Mouse (Mus musculus): ENCODE results near the gene Vmn2r91. TPM values are rescaled to one million over a fixed set of nuclear protein-coding genes. Genes with fewer than 3 reads are reported as not detected.
"Not testable (repeated sequence)": the region's sequence is repeated elsewhere in the genome, so short reads cannot be mapped to it uniquely, and the experiment has no call there.

Vmn2r91 gene
- total and polyA plus RNA-seq, 3 experiments = not detected

- not testable (repeated sequence) for DNase-seq (ENCODE audit: low read depth, low spot score)
Observed at GRCm38 (mm10) chr17:18161194-18161593, 76.4 kb downstream of the Vmn2r91 start.

More at GRCm38 (mm10) chr17:18161194-18161593, 76.4 kb downstream of the Vmn2r91 start:
- not testable (repeated sequence) for H3K27ac ChIP-seq (ENCODE audit: control insufficient read depth, low read depth, low read length); H3K9me3 ChIP-seq (replicated peaks; ENCODE audit: insufficient read depth, low read length); H3K27me3 ChIP-seq (ENCODE audit: control insufficient read depth in 1 of 2, insufficient read depth in 2 of 2, low read length in 2 of 2); H3K4me3 ChIP-seq (ENCODE audit: control insufficient read depth in 1 of 2, insufficient read depth in 1 of 2, low read depth in 2 of 2, low read length in 2 of 2); H3K4me1 ChIP-seq (ENCODE audit: control insufficient read depth in 1 of 2, insufficient read depth in 2 of 2, low read length in 2 of 2); H3K36me3 ChIP-seq (ENCODE audit: control insufficient read depth in 1 of 2, insufficient read depth in 2 of 2, low read length in 2 of 2); H3K79me2 ChIP-seq (ENCODE audit: control insufficient read depth, insufficient read depth, low read length, poor library complexity); H3K9ac ChIP-seq (ENCODE audit: control insufficient read depth, low read depth, low read length, poor library complexity, severe bottlenecking)

Other genes starting within 250 kb of the Vmn2r91 start
- not detected in 2 replicates for gene Has1, start 229.8 kb upstream of the Vmn2r91 start, total RNA-seq (2012; rRNA removed)
- gene Has1, start 229.8 kb upstream of the Vmn2r91 start, polyA plus RNA-seq (2012; ENCODE audit: insufficient read depth in 1 of 2, insufficient read length in 2 of 2, low read depth in 1 of 2, low replicate concordance in 2 of 2, missing spikeins in 1 of 2) = under 1 TPM in 1 of 2 experiments, not detected in 1; 0.13 TPM
- gene Fpr1, start 201.1 kb upstream of the Vmn2r91 start, total RNA-seq (2012; rRNA removed) = not detected in 2 replicates
- gene Fpr1, start 201.1 kb upstream of the Vmn2r91 start, polyA plus RNA-seq (2012; ENCODE audit: insufficient read depth in 1 of 2, insufficient read length in 2 of 2, low read depth in 1 of 2, low replicate concordance in 2 of 2, missing spikeins in 1 of 2) = not detected
- not detected in 2 replicates for gene Fpr2, start 197.2 kb upstream of the Vmn2r91 start, total RNA-seq (2012; rRNA removed)
- gene Fpr2, start 197.2 kb upstream of the Vmn2r91 start, polyA plus RNA-seq (2012; ENCODE audit: insufficient read depth in 1 of 2, insufficient read length in 2 of 2, low read depth in 1 of 2, low replicate concordance in 2 of 2, missing spikeins in 1 of 2) = not detected
- not detected in 2 replicates for gene Fpr3, start 197.2 kb upstream of the Vmn2r91 start, total RNA-seq (2012; rRNA removed)
- gene Fpr3, start 197.2 kb upstream of the Vmn2r91 start, polyA plus RNA-seq (2012; ENCODE audit: insufficient read depth in 1 of 2, insufficient read length in 2 of 2, low read depth in 1 of 2, low replicate concordance in 2 of 2, missing spikeins in 1 of 2) = not detected
- gene Fpr-rs4, start 63.3 kb upstream of the Vmn2r91 start, total RNA-seq (2012; rRNA removed) = not detected in 2 replicates
- gene Fpr-rs4, start 63.3 kb upstream of the Vmn2r91 start, polyA plus RNA-seq (2012; ENCODE audit: insufficient read depth in 1 of 2, insufficient read length in 2 of 2, low read depth in 1 of 2, low replicate concordance in 2 of 2, missing spikeins in 1 of 2) = not detected
- gene Vmn2r124, start 35.6 kb upstream of the Vmn2r91 start, total RNA-seq (2012; rRNA removed) = not detected in 2 replicates
- gene Vmn2r124, start 35.6 kb upstream of the Vmn2r91 start, polyA plus RNA-seq (2012; ENCODE audit: insufficient read depth in 1 of 2, insufficient read length in 2 of 2, low read depth in 1 of 2, low replicate concordance in 2 of 2, missing spikeins in 1 of 2) = not detected
- gene Vmn2r92, start 66.9 kb downstream of the Vmn2r91 start, total RNA-seq (2012; rRNA removed) = not detected in 2 replicates
- under 1 TPM in 1 of 2 experiments, not detected in 1; 0.03 TPM for gene Vmn2r92, start 66.9 kb downstream of the Vmn2r91 start, polyA plus RNA-seq (2012; ENCODE audit: insufficient read depth in 1 of 2, insufficient read length in 2 of 2, low read depth in 1 of 2, low replicate concordance in 2 of 2, missing spikeins in 1 of 2)
- under 0.01 TPM in 1 of 2 replicates, not detected in the other for gene Vmn2r94, start 192.7 kb downstream of the Vmn2r91 start, total RNA-seq (2012; rRNA removed)
- gene Vmn2r94, start 192.7 kb downstream of the Vmn2r91 start, polyA plus RNA-seq (2012; ENCODE audit: insufficient read depth in 1 of 2, insufficient read length in 2 of 2, low read depth in 1 of 2, low replicate concordance in 2 of 2, missing spikeins in 1 of 2) = not detected
- not detected in 2 replicates for gene Vmn2r93, start 213.1 kb downstream of the Vmn2r91 start, total RNA-seq (2012; rRNA removed)
- not detected for gene Vmn2r93, start 213.1 kb downstream of the Vmn2r91 start, polyA plus RNA-seq (2012; ENCODE audit: insufficient read depth in 1 of 2, insufficient read length in 2 of 2, low read depth in 1 of 2, low replicate concordance in 2 of 2, missing spikeins in 1 of 2)